Mouse (Mus musculus): Measurements from ENCODE around the gene Cd52. TPM values are rescaled to one million over a fixed set of nuclear protein-coding genes. Genes with fewer than 3 reads are reported as not detected.
A peak's percentile ranks its signal among the peaks of the same experiment; 100 is the strongest.

The Cd52 gene
- total and polyA plus RNA-seq, 3 experiments: 1,886 to 5,448 (median 2,306) TPM

GRCm38 (mm10) chr4:134132519-134133095 lies 37.7 kb upstream of the Cd52 start:
- H3K27ac ChIP-seq (ENCODE audit: insufficient read depth, low read depth): no peak overlapping the region
- H3K4me2 ChIP-seq (ENCODE audit: insufficient read depth, low read depth, poor library complexity, severe bottlenecking): no peak overlapping the region
- dilution Hi-C loops (cut with MboI; ENCODE audit: extremely low pct_ligation_motif_present, extremely low pct_unique_long_range_greater_than_20kb, low sequenced_read_pairs): no loop called here
- no peak for DNase-seq (ENCODE audit: extremely low read depth)
- TF ChIP-seq POLR2A (IDR thresholded peaks at IDR 0.05; ENCODE audit: low read depth, low read length) (no peak), USF2 (conservative IDR thresholded peaks at IDR 0.05; ENCODE audit: low read depth, low read length) (no peak), MXI1 (IDR thresholded peaks at IDR 0.05; ENCODE audit: low read depth, low read length) (no peak), PAX5 (IDR thresholded peaks at IDR 0.05; ENCODE audit: low read length) (no peak), CTCF (conservative IDR thresholded peaks at IDR 0.05 in 1 of 2, IDR thresholded peaks at IDR 0.05 in 1 of 2; ENCODE audit: low read depth in 2 of 2, low read length in 2 of 2) (no peak), POLR2AphosphoS2 (IDR thresholded peaks at IDR 0.05; ENCODE audit: low read depth, low read length) (no peak), MYC (IDR thresholded peaks at IDR 0.05; ENCODE audit: low read depth, low read length) (no peak), RCOR1 (conservative IDR thresholded peaks at IDR 0.05; ENCODE audit: low read depth, low read length) (no peak), ZC3H11A (IDR thresholded peaks at IDR 0.05; ENCODE audit: low read depth, low read length) (no peak), TBP (conservative IDR thresholded peaks at IDR 0.05; ENCODE audit: low read depth, low read length) (no peak), CHD2 (IDR thresholded peaks at IDR 0.05; ENCODE audit: low read length) (no peak), HCFC1 (IDR thresholded peaks at IDR 0.05; ENCODE audit: low read depth, low read length) (no peak)
- peaks cover 20 to 77% of the 10 kb centered on the region in 2 experiments for H3K36me3 ChIP-seq (replicated peaks in 1 of 2; ENCODE audit: control insufficient read depth in 1 of 2, insufficient read depth in 1 of 2, low read length in 1 of 2)
- H3K9me3 ChIP-seq (replicated peaks; ENCODE audit: low read length): no peaks in the 10 kb centered on the region
- no peak overlapping the region for H3K4me3 ChIP-seq (replicated peaks in 1 of 3; ENCODE audit: low read depth in 2 of 3, low read length in 2 of 3, poor library complexity in 1 of 3)
- in situ Hi-C loops (cut with MboI; ENCODE audit: low pct_ligation_motif_present, low pct_unique_long_range_greater_than_20kb, low sequenced_read_pairs): loop anchor here (10.0 kb wide), 1 partner anchor 52 kb away; the partner anchor contains the start of gene Cep85
- H3K4me1 ChIP-seq (ENCODE audit: control insufficient read depth in 1 of 2, insufficient read depth in 2 of 2): peaks cover 6 to 17% of the 10 kb centered on the region in 2 experiments
- no peaks in the 10 kb centered on the region for H3K27me3 ChIP-seq (replicated peaks)
- H3K9ac ChIP-seq (ENCODE audit: insufficient read depth, low read depth): no peak overlapping the region
- peaks cover 6% of the 10 kb centered on the region; the same call in 1 of the 2 replicates for H3K79me2 ChIP-seq (replicated peaks; ENCODE audit: control insufficient read depth, extremely low read depth, insufficient read depth, poor library complexity, severe bottlenecking)

- Histone ChIP-seq H3K9me3 (replicated peaks; ENCODE audit: low read length) (no peaks in the 10 kb centered on the region), H3K79me2 (replicated peaks; ENCODE audit: control insufficient read depth, extremely low read depth, insufficient read depth, poor library complexity, severe bottlenecking) (peaks cover 6% of the 10 kb centered on the region; the same call in 1 of the 2 replicates), H3K36me3 (replicated peaks in 1 of 2; ENCODE audit: control insufficient read depth in 1 of 2, insufficient read depth in 1 of 2, low read length in 1 of 2) (peaks cover 17 to 77% of the 10 kb centered on the region in 2 experiments), H3K27ac (ENCODE audit: insufficient read depth, low read depth) (no peak overlapping the region), H3K4me2 (ENCODE audit: insufficient read depth, low read depth, poor library complexity, severe bottlenecking) (no peak overlapping the region), H3K4me1 (ENCODE audit: control insufficient read depth in 1 of 2, insufficient read depth in 2 of 2) (peaks cover 10 to 22% of the 10 kb centered on the region in 2 experiments), H3K4me3 (replicated peaks in 1 of 3; ENCODE audit: low read depth in 2 of 3, low read length in 2 of 3, poor library complexity in 1 of 3) (no peak overlapping the region), H3K27me3 (replicated peaks) (no peaks in the 10 kb centered on the region), H3K9ac (ENCODE audit: insufficient read depth, low read depth) (no peak overlapping the region)
- in situ Hi-C loops (cut with MboI; ENCODE audit: low pct_ligation_motif_present, low pct_unique_long_range_greater_than_20kb, low sequenced_read_pairs) (loop anchor here (10.0 kb wide), 1 partner anchor 53 kb away; the partner anchor contains the start of gene Cep85), dilution Hi-C loops (cut with MboI; ENCODE audit: extremely low pct_ligation_motif_present, extremely low pct_unique_long_range_greater_than_20kb, low sequenced_read_pairs) (no loop called here)
- DNase-seq (ENCODE audit: extremely low read depth): no peak
- TF ChIP-seq CTCF (conservative IDR thresholded peaks at IDR 0.05 in 1 of 2, IDR thresholded peaks at IDR 0.05 in 1 of 2; ENCODE audit: low read depth in 2 of 2, low read length in 2 of 2) (no peak), ETS1 (conservative IDR thresholded peaks at IDR 0.05; ENCODE audit: low read depth, low read length) (no peak)
Measured at GRCm38 (mm10) chr4:134132117-134132516, 37.2 kb upstream of the Cd52 start.

GRCm38 (mm10) chr4:134129482-134129881 lies 34.6 kb upstream of the Cd52 start:
- Histone ChIP-seq H3K9ac (ENCODE audit: insufficient read depth, low read depth) (0 out of 2 replicates have a peak overlapping the region, but pooled peaks have one; percentile 73), H3K4me2 (ENCODE audit: insufficient read depth, low read depth, poor library complexity, severe bottlenecking) (peak overlapping the region; percentile 91; the same call in 1 of the 2 replicates), H3K4me3 (replicated peaks in 1 of 3; ENCODE audit: low read depth in 2 of 3, low read length in 2 of 3, poor library complexity in 1 of 3) (peak overlapping the region in 1 of 3 experiments; percentile 84), H3K79me2 (replicated peaks; ENCODE audit: control insufficient read depth, extremely low read depth, insufficient read depth, poor library complexity, severe bottlenecking) (peaks cover 6% of the 10 kb centered on the region; the same call in 1 of the 2 replicates), H3K9me3 (replicated peaks; ENCODE audit: low read length) (no peaks in the 10 kb centered on the region), H3K4me1 (ENCODE audit: control insufficient read depth in 1 of 2, insufficient read depth in 2 of 2) (peaks cover 17 to 40% of the 10 kb centered on the region in 2 experiments), H3K27ac (ENCODE audit: insufficient read depth, low read depth) (no peak overlapping the region), H3K27me3 (replicated peaks) (no peaks in the 10 kb centered on the region), H3K36me3 (replicated peaks in 1 of 2; ENCODE audit: control insufficient read depth in 1 of 2, insufficient read depth in 1 of 2, low read length in 1 of 2) (peaks cover 27 to 79% of the 10 kb centered on the region in 2 experiments)
- no peak for DNase-seq (ENCODE audit: extremely low read depth)
- TF ChIP-seq RAD21 (IDR thresholded peaks at IDR 0.05; ENCODE audit: low read depth, low read length) (no peak), CTCF (conservative IDR thresholded peaks at IDR 0.05 in 1 of 2, IDR thresholded peaks at IDR 0.05 in 1 of 2; ENCODE audit: low read depth in 2 of 2, low read length in 2 of 2) (no peak)
- in situ Hi-C loops (cut with MboI; ENCODE audit: low pct_ligation_motif_present, low pct_unique_long_range_greater_than_20kb, low sequenced_read_pairs): loop anchor here (5.0 kb wide), 1 partner anchor 37 kb away; no protein-coding TSS in a partner anchor
- dilution Hi-C loops (cut with MboI; ENCODE audit: extremely low pct_ligation_motif_present, extremely low pct_unique_long_range_greater_than_20kb, low sequenced_read_pairs): no loop called here

All from CH12.LX (cell line).